Mouse (Mus musculus) limb, embryonic 10.5 days (tissue): ENCODE results near the gene Tbx10. TPM values are rescaled to one million over a fixed set of nuclear protein-coding genes. Genes with fewer than 3 reads are reported as not detected.
"Not testable (repeated sequence)": the region's sequence is repeated elsewhere in the genome, so short reads cannot be mapped to it uniquely, and the experiment has no call there.

Experiments used
- DNase-seq: peaks from one replicate; pipeline ENCODE4 v3.0.0-alpha.2; 2017; ENCODE audit warnings: low spot score
- H3K27ac ChIP-seq: fragments of 300-500 bp; sonication (generic); 2 replicates; pipeline ENCODE4 v1.5.1; 2016; ENCODE audit warnings: mild to moderate bottlenecking
- H3K27me3 ChIP-seq: fragments of 300-500 bp; sonication (generic); 2 replicates; pipeline ENCODE4 v1.6.1; 2016; ENCODE audit warnings: low read depth, mild to moderate bottlenecking; ENCODE audit not compliant: poor library complexity, severe bottlenecking
- H3K36me3 ChIP-seq: fragments of 300-500 bp; sonication (generic); 2 replicates; pipeline ENCODE4 v1.6.1; 2016; ENCODE audit warnings: mild to moderate bottlenecking, moderate library complexity
- H3K4me1 ChIP-seq: fragments of 300-500 bp; sonication (generic); 2 replicates; pipeline ENCODE4 v1.6.1; 2016
- H3K4me3 ChIP-seq: fragments of 300-500 bp; sonication (generic); 2 replicates; pipeline ENCODE4 v1.5.1; 2016; ENCODE audit warnings: mild to moderate bottlenecking, moderate library complexity
- H3K9me3 ChIP-seq: fragments of 300-500 bp; sonication (generic); replicated peaks from 2 replicates; pipeline ENCODE4 v1.6.1; 2016; ENCODE audit warnings: mild to moderate bottlenecking
- WGBS: fragments of 180-500 bp; shearing (Covaris S2); methylation state at CpG from one replicate; pipeline ENCODE4 v1.1.7; 2016; 5-methylcytosine and 5-hydroxymethylcytosine counted together
- polyA plus RNA-seq: library from polyadenylated mRNA; unstranded; fragments of >200 nt; fragmentation: Nextera tagmentation; extraction: Ambion mirVana; gene quantifications from 2 replicates; pipeline ENCODE4 v1.2.1, GENCODE M21; 2016

The Tbx10 gene
- polyA plus RNA-seq, 1 experiment from 2014 or later, result 0.10 TPM

DNA sequence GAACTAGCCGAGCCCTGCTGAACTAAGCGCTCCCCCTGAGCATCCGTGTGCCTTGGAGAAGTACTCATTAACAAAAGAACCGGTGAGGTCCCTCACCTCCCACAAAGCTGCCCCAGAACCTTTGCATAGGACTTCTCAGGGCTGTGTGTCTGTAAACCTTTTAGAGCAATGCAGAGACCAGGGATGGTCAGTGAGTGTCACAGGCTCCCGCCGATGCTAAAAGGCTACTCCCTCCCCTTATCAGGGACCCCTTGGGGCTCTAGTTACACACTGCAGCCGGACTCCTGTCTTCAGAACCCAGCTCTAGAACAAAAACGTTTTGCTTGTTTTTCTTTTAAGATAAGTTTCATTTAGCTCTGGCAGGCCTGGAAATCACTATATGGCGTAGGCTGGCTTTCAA lies 20.5 kb downstream of the Tbx10 start:
- Histone ChIP-seq H3K27me3 (no peaks in the 10 kb centered on the region), H3K27ac (peak overlapping the region; percentile 76), H3K36me3 (peaks cover 30% of the 10 kb centered on the region), H3K9me3 (no peaks in the 10 kb centered on the region), H3K4me3 (peak overlapping the region; percentile 75), H3K4me1 (peaks cover 17% of the 10 kb centered on the region)
- 24% methylated on average over 9 of the region's 9 CpGs for whole genome bisulfite sequencing
- DNase-seq, result no peak

DNA sequence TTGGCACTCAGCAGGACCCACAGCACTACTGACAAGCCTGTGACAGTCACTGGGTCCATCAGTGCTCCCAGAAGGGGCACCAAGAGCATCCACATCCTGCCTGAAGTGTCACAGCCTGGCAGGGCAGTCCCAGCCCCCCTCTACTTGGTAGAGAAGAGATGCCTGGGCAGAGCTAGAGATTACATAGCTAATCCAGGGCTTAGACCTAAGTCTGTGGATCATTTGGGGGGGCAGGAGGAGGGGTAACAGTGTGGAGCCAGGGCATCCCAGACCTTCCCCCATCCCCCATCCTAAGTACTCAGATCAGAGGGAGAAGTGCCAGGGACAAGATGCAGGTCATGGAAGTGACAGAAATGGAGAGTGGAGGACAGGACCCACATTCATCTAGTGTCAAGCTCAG lies 22.2 kb downstream of the Tbx10 start:
- no peaks in the 10 kb centered on the region for H3K9me3 ChIP-seq
- H3K36me3 ChIP-seq, result peaks cover 13% of the 10 kb centered on the region
- H3K27me3 ChIP-seq, result no peaks in the 10 kb centered on the region
- DNase-seq, result no peak
- H3K4me3 ChIP-seq, result no peak overlapping the region
- H3K27ac ChIP-seq, result no peak overlapping the region; the same call in 1 of the 2 replicates
- peaks cover 27% of the 10 kb centered on the region for H3K4me1 ChIP-seq

DNA sequence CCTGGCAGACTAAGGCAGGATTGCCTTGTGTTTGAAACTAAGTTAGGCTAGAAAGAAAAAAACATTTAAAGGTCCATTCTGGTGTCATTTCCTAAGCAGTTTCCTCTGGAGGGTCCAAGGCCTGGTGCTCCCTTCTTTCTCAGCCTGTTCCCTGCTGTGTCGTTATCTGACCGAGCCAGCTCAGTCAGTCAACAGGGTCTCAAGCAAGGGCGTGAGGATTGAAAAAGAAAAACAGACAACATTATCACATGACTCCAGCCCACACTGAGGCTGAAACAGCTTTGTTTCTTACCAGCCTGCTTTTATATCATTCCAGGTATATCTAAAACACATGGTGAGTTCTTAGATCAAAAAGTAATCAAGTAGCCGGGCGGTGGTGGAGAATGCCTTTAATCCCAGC lies 23.1 kb downstream of the Tbx10 start:
- 63% methylated on average over 5 of the region's 5 CpGs for WGBS
- Histone ChIP-seq H3K4me3 (no peak overlapping the region), H3K9me3 (no peaks in the 10 kb centered on the region), H3K4me1 (peaks cover 27% of the 10 kb centered on the region), H3K27ac (no peak overlapping the region), H3K36me3 (peaks cover 5% of the 10 kb centered on the region), H3K27me3 (no peaks in the 10 kb centered on the region)
- DNase-seq, result no peak

DNA sequence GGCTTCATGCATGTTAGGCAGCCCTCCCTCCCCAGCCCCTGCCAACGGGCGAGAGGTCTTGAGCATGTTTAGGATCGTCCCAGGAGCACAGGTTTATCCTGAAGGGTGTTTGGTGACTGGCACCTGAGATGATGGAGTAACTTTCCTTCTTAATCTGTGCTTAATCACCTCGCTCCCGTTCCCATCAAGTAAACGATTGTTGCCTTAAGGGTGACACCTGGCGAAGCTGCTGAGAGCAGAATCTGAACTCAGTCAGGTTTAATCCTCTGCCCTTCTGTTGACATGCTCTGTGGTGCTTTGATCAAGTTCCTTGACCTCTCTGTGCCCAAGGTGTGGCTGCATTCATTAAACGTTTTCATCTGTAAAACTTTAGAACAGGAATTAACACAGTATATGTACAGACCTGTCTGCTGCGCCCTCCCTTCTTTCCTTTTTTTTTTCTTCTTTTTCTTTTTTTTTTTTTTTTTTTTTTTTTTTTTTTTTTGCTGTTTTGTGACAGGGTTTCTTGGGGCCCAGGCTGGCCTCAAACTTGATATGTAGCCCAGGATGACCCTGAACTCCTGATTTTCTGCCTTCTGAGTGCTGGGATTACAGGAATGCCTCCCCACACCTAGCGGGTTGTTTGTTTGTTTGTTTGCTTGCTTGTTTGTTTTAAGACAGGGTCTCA lies 25.5 kb downstream of the Tbx10 start:
- no peak overlapping the region for H3K4me3 ChIP-seq
- WGBS, result 66% methylated on average over 10 of the region's 10 CpGs
- no peaks in the 10 kb centered on the region for H3K36me3 ChIP-seq
- DNase-seq, result no peak
- H3K27ac ChIP-seq, result no peak overlapping the region
- H3K4me1 ChIP-seq, result peaks cover 16% of the 10 kb centered on the region; the same call in 1 of the 2 replicates
- no peaks in the 10 kb centered on the region for H3K27me3 ChIP-seq
- no peaks in the 10 kb centered on the region for H3K9me3 ChIP-seq

DNA sequence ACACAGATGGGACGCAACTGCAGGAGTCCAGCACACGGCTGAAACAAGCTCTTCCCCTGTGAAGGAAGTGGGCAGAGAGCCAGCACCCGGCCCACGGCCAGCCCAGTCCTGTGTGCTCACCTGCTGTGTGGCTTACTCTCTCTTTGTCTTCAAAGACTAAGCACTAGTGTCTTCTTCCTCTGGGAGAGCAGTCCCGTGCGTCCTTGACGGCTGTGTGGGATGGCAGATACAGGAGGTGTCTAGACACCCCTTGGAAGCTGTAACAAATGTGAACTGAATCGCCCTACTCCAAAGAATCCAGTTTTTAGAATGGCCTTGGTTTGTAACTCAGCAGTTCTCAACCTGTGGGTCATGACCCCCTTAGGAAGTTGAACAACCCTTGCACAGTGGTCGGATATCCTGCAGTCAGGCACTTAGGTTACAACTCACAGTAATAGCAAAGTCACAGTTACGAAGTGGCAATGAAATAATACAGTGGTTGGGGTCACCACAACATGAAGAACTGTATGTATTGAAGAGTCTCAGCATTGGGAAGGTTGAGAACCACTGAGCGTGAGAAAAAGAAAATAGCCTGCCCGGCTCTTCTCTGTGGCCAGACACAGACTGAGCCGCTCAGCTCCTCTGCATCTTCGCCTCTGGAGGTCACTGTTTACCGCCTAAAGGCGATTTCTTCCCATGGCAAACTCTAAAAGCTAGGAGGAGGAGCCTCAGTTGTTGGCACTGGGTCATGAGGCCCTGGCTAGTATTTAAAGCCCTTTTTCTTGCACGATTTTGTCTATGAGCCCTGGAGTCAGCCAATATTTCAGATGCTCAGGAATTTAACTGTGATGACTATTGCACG lies 26.4 kb downstream of the Tbx10 start:
- H3K27ac ChIP-seq, result no peak overlapping the region
- H3K9me3 ChIP-seq, result no peaks in the 10 kb centered on the region
- WGBS, result 41% methylated on average over 18 of the region's 18 CpGs
- peaks cover 10% of the 10 kb centered on the region; the same call in 1 of the 2 replicates for H3K4me1 ChIP-seq
- no peaks in the 10 kb centered on the region for H3K27me3 ChIP-seq
- peak; percentile 62 for DNase-seq
- H3K36me3 ChIP-seq, result no peaks in the 10 kb centered on the region
- no peak overlapping the region for H3K4me3 ChIP-seq

DNA sequence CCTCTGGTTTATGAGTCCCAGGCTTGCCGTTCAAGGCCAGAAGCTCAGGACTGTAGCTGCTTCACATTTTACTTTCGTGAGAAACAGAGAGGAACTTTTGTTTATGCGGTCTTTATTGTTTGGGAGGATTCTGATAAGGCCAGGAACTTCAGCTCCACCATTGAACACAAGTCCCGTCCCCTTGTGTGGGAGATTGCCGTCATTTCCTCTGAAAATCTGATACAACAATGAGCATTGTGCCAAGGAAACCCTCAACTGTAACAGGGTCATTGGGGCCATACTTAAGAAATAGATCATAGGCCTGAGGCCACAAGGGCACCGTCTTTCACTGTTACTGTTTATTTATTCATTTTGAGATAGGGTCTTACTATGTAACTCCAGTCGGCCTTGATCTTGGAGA lies 30.6 kb downstream of the Tbx10 start:
- H3K27ac ChIP-seq, result no peak overlapping the region
- no peaks in the 10 kb centered on the region for H3K36me3 ChIP-seq
- 81% methylated on average over 7 of the region's 7 CpGs for WGBS
- no peak for DNase-seq
- no peak overlapping the region for H3K4me3 ChIP-seq
- peaks cover 10% of the 10 kb centered on the region; the same call in 1 of the 2 replicates for H3K4me1 ChIP-seq
- H3K27me3 ChIP-seq, result no peaks in the 10 kb centered on the region
- H3K9me3 ChIP-seq, result 0 out of 2 replicates have a peak, but pooled peaks cover 4% of the 10 kb centered on the region

DNA sequence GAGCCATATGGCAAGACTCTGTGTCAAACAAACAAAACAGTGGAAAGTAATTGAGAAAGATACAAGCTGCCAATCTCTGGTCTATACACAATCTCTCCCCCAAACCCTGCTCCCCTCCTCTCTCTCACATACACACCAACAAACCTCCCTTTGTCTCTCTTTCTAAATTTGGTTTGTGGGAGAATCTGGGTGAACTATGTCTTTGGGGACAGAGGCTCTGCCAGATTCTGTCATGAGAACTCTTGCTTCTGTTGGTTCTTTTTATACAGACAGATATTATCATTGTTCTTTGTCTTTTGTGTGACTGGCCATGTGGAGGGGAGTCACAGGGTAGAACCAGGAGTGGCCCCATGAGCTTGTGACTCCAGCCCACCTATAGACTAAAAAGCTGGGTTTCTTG lies 35.0 kb downstream of the Tbx10 start:
- H3K27ac ChIP-seq, result no peak overlapping the region
- 0 out of 2 replicates have a peak, but pooled peaks cover 4% of the 10 kb centered on the region for H3K9me3 ChIP-seq
- no peak overlapping the region for H3K4me3 ChIP-seq
- H3K4me1 ChIP-seq, result no peaks in the 10 kb centered on the region
- no peaks in the 10 kb centered on the region for H3K27me3 ChIP-seq
- H3K36me3 ChIP-seq, result no peaks in the 10 kb centered on the region
- DNase-seq, result no peak

DNA sequence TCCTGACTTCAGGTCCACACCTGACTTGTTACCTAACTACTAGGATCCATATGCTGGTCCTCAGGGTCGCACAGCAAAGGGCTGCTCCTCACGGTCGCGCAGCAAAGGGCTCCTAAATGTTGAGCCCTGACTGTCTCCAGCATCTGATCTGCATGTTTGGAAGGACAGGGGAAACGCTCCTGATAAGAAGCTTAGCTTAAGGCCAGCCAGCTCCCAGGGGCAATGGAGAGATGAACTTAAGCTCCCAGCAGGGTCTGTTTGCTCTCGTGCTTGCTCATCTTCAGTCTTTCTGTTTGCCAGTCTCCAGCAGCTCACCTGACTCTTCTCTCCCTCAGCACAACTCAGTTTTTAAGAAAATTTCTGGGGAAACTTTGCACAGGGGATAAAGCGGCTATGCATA lies 40.1 kb downstream of the Tbx10 start:
- peaks cover 15% of the 10 kb centered on the region for H3K4me1 ChIP-seq
- H3K27ac ChIP-seq, result no peak overlapping the region
- peaks cover 10% of the 10 kb centered on the region for H3K36me3 ChIP-seq
- H3K4me3 ChIP-seq, result no peak overlapping the region
- no peak for DNase-seq
- H3K27me3 ChIP-seq, result no peaks in the 10 kb centered on the region
- 59% methylated on average over 7 of the region's 7 CpGs for WGBS
- H3K9me3 ChIP-seq, result no peaks in the 10 kb centered on the region

DNA sequence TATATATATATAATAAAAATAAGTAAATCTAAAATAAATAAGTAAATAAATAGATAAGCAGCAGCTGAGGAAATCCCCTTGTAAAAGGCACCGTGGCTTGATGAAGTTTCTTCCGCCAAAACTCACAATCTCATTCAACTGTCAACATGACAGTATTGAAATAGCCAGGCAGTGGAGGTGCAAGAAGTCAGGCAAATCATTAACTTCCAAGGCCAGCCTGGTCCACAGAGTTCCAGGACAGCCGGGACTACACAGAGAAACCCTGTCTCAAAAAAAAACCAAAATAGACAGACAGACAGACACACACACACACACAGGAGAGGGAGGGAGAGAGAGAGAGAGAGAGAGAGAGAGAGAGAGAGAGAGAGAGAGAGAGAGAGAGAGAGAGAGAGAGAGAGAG lies 40.7 kb downstream of the Tbx10 start:
- no peaks in the 10 kb centered on the region for H3K27me3 ChIP-seq
- H3K4me3 ChIP-seq, result no peak overlapping the region
- DNase-seq, result no peak
- peaks cover 20% of the 10 kb centered on the region for H3K4me1 ChIP-seq
- no peak overlapping the region for H3K27ac ChIP-seq
- H3K9me3 ChIP-seq, result no peaks in the 10 kb centered on the region
- H3K36me3 ChIP-seq, result peaks cover 10% of the 10 kb centered on the region
- whole genome bisulfite sequencing, result 84% methylated on average over 3 of the region's 3 CpGs

DNA sequence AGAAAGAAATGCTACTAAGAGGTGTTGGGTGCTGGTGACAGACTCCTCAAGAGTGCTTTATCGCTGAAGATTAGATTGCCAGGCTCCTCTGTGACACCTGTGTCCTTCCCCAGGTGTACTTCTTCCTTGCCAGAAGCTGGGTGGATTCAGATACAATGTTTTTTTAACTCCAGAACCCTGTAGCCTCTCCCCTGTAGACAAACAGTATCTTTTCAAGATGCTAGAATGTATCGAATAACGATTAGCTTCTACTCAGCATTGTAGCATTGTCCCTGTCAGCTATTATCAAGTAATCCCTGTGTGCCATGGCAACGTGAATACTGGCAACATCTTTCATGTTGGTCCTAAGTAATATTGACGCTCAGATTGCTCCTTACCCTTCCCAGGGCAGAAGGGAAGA lies 41.2 kb downstream of the Tbx10 start:
- Histone ChIP-seq H3K27ac (no peak overlapping the region), H3K4me3 (no peak overlapping the region), H3K4me1 (peaks cover 21% of the 10 kb centered on the region), H3K9me3 (no peaks in the 10 kb centered on the region), H3K27me3 (no peaks in the 10 kb centered on the region), H3K36me3 (peaks cover 10% of the 10 kb centered on the region)
- 79% methylated on average over 5 of the region's 5 CpGs for WGBS
- no peak for DNase-seq

DNA sequence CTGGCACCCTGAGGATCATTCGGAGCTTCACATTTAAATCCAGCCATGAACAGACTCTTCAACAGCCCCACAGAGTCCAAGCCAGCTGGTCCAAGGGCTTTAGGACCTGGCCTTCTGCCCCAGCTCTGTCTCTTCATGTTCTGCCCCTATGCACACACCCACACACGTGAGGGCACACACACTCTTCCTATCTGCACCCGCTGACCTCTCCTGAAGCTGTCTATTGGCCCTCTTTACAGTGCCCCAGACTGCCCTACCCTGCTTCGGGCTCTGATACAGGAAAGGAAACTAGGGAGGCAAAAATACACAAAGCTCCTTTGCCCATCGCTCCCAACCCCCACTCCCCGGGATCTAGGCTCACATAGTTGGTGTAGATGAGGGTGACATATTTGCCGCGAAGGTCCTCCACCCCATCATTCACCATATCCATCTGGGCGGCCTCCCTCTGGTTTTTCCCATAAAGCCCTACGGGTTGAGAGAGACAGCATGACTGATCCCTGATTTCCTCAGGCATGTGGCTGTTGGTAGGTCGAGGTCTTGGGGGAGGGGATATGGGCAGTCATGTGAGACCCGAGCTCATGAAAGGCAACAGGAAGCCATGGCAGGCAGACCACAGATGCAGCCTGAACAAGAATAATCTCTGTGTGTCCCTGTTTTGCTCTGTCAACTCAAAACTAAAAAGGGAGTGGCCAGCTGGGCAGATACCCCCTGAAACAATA lies 43.9 kb downstream of the Tbx10 start:
- WGBS, result 72% methylated on average over 12 of the region's 12 CpGs
- Histone ChIP-seq H3K27ac (no peak overlapping the region), H3K9me3 (no peaks in the 10 kb centered on the region), H3K36me3 (peaks cover 10% of the 10 kb centered on the region), H3K27me3 (no peaks in the 10 kb centered on the region), H3K4me1 (peaks cover 21% of the 10 kb centered on the region), H3K4me3 (peak overlapping the region; percentile 17)
- no peak for DNase-seq

DNA sequence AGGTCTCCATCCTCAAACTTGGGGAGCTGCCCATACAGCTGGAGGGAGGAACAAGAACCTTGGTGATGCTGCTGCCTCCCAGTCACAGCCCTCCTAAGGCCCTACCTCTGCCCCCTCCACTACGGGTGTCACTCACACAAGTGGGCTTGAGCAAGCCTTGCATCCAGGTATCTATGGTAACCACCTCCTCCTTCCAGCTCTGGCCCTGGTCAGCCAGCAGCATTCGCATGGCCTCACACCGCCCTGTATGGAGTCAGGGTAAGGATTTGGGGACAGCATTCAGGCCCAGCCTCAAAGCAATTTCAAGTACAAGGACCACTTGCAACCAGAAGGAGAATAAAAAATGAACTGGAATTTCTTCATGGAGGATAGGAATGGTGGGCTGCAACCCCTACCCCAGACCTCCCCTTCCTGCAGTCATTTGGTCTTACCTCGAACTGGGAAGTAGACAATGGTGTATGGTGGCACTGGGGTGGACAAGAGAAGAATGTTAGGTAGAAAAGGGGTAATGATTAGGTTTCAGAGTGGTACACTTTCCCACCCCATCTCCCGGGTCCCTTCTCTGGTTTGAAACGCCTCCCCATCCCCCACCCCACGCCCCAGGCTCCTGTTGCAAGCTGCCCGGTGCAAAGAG lies 44.7 kb downstream of the Tbx10 start:
- 28% methylated on average over 8 of the region's 8 CpGs for WGBS
- Histone ChIP-seq H3K4me1 (peaks cover 25% of the 10 kb centered on the region), H3K4me3 (peak overlapping the region; percentile 80), H3K36me3 (peaks cover 10% of the 10 kb centered on the region), H3K27ac (peak overlapping the region; percentile 94)
- not testable (repeated sequence) for H3K9me3 ChIP-seq, DNase-seq, H3K27me3 ChIP-seq
